Mouse (Mus musculus): Measurements from ENCODE around the gene Ubb. TPM values are rescaled to one million over a fixed set of nuclear protein-coding genes. Genes with fewer than 3 reads are reported as not detected.
"Not testable (repeated sequence)": the region's sequence is repeated elsewhere in the genome, so short reads cannot be mapped to it uniquely, and the experiment has no call there.

Gene Ubb
- 3,062 and 3,133 TPM in 2 replicates for polyA plus RNA-seq (2014; fragmentation: Nextera tagmentation; extraction: Ambion mirVana)

DNA sequence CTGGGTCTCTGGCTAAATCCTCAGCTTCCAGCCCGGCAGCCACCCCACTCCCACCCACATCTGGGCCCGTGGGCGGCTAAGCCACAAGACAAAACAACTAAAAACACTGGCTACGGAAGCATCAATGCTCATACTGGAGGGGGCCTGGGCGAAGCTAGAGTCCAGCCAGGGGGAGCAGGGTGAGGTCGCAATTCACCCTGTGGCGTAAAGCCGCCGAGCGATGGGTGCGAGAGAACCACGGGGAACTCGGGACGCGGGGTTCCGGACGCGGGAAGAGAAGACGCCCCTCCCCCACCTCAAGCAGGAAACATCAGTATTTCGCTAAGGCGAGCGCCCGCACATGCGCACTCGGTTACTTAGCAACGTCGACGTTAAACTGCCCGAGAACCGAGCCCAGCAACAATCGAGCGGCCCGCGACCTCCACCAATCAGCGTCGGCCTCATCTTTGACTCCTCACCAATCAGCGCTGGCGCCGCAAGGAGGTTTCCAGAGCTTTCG lies at the start of gene Ubb:
Ubb (plus strand) TSS at position 445 of the 499 bp plus-strand sequence.
- ATAC-seq (ENCODE audit: insufficient number of reproducible peaks, insufficient read depth, low FRiP score, low read depth), result peak; percentile 96
- Histone ChIP-seq H3K4me1 (ENCODE audit: control insufficient read depth, insufficient read depth, low read length) (peaks cover 19% of the 10 kb centered on the region; the same call in 1 of the 2 replicates), H3K36me3 (ENCODE audit: control insufficient read depth, insufficient read depth, low read length) (peaks cover 17% of the 10 kb centered on the region; the same call in 1 of the 2 replicates), H3K9ac (replicated peaks; ENCODE audit: low read depth, low read length) (peak within 1 kb of the TSS; percentile 93), H3K4me3 (ENCODE audit: low read depth, low read length) (peak within 1 kb of the TSS; percentile 84), H3K27me3 (ENCODE audit: control insufficient read depth, insufficient read depth, low read length) (no peaks in the 10 kb centered on the region), H3K4me2 (replicated peaks; ENCODE audit: low read depth, low read length) (peak within 1 kb of the TSS; percentile 90), H3K27ac (ENCODE audit: low read length) (peak within 1 kb of the TSS; percentile 99), H3K9me3 (ENCODE audit: control insufficient read depth, low read depth, low read length) (no peaks in the 10 kb centered on the region)
- WGBS, result under 1% methylated on average over 40 of the region's 40 CpGs

DNA sequence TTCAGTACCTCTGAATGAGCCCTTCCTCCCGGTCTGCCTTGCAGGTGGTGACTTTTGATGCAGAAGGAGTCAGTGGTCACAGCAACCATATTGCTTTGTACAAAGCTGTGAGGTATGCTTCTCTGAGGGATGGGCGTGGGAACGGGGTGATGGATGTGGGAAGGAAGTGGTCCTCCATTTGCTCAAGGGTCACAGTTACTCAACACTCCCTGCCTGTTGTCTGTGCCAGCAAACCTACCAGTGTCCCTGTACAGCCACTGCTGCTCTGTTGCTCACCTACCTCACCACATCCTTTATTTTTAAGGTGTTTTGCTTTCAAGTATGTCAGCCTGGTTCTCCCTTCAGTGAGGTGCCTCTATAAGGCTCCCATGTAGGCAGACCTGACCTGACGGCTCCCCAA lies 43.3 kb upstream of the Ubb start:
- WGBS, result 82% methylated on average over 4 of the region's 4 CpGs
- H3K9ac ChIP-seq (replicated peaks; ENCODE audit: low read depth, low read length), result no peak overlapping the region
- H3K9me3 ChIP-seq (ENCODE audit: control insufficient read depth, low read depth, low read length), result no peaks in the 10 kb centered on the region
- no peak overlapping the region for H3K4me2 ChIP-seq (replicated peaks; ENCODE audit: low read depth, low read length)
- no peaks in the 10 kb centered on the region for H3K36me3 ChIP-seq (ENCODE audit: control insufficient read depth, insufficient read depth, low read length)
- H3K27ac ChIP-seq (ENCODE audit: low read length), result no peak overlapping the region
- no peaks in the 10 kb centered on the region for H3K4me1 ChIP-seq (ENCODE audit: control insufficient read depth, insufficient read depth, low read length)
- no peak overlapping the region for H3K4me3 ChIP-seq (ENCODE audit: low read depth, low read length)
- H3K27me3 ChIP-seq (ENCODE audit: control insufficient read depth, insufficient read depth, low read length), result no peaks in the 10 kb centered on the region
- no peak for ATAC-seq (ENCODE audit: insufficient number of reproducible peaks, insufficient read depth, low FRiP score, low read depth)

DNA sequence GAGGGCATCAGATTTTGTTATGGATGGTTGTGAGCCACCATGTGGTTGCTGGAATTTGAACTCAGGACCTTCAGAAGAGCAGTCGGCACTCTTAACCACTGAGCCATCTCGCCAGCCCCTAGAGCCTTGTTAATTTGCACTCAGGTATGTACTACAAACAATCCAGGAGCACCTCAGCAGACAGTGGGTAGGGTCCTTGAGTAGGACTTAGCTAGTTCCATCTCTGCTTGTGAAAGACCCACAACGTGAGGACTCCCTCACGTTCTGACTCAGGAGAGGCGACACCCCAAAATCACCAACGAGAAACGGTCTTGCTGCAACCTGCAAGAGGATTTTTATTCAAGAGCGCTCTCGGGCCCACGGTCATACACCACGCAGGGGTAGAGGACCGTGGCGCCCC lies 42.6 kb upstream of the Ubb start:
- not testable (repeated sequence) for H3K9ac ChIP-seq (replicated peaks; ENCODE audit: low read depth, low read length); H3K4me2 ChIP-seq (replicated peaks; ENCODE audit: low read depth, low read length); H3K4me1 ChIP-seq (ENCODE audit: control insufficient read depth, insufficient read depth, low read length); ATAC-seq (ENCODE audit: insufficient number of reproducible peaks, insufficient read depth, low FRiP score, low read depth); H3K9me3 ChIP-seq (ENCODE audit: control insufficient read depth, low read depth, low read length); H3K4me3 ChIP-seq (ENCODE audit: low read depth, low read length); H3K27ac ChIP-seq (ENCODE audit: low read length); H3K36me3 ChIP-seq (ENCODE audit: control insufficient read depth, insufficient read depth, low read length); H3K27me3 ChIP-seq (ENCODE audit: control insufficient read depth, insufficient read depth, low read length)
- WGBS, result 95% methylated on average over 13 of the region's 13 CpGs

DNA sequence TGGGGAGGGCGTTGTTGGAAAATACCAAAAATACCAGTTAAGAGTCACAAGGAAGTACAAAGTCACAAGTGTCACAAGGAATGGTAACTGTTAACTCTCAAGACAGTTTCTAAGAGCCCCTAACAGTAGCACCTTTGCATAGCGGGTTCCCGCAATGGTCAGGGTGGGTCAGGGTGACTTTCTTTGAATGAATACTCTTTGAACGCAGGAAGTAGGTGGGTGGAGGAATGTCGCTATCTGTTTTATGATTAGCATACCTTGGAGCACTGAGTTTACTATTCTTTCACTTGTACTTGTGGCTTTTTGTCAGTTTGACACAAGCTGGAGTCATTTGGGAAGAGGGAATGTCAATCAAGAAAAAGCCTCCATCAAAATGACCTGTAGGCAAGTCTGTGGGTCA lies 42.2 kb upstream of the Ubb start:
- H3K4me3 ChIP-seq (ENCODE audit: low read depth, low read length); H3K27me3 ChIP-seq (ENCODE audit: control insufficient read depth, insufficient read depth, low read length); ATAC-seq (ENCODE audit: insufficient number of reproducible peaks, insufficient read depth, low FRiP score, low read depth); H3K9ac ChIP-seq (replicated peaks; ENCODE audit: low read depth, low read length); H3K27ac ChIP-seq (ENCODE audit: low read length); H3K36me3 ChIP-seq (ENCODE audit: control insufficient read depth, insufficient read depth, low read length); H3K4me2 ChIP-seq (replicated peaks; ENCODE audit: low read depth, low read length); H3K9me3 ChIP-seq (ENCODE audit: control insufficient read depth, low read depth, low read length); H3K4me1 ChIP-seq (ENCODE audit: control insufficient read depth, insufficient read depth, low read length): not testable (repeated sequence)
- 91% methylated on average over 5 of the region's 5 CpGs for WGBS

DNA sequence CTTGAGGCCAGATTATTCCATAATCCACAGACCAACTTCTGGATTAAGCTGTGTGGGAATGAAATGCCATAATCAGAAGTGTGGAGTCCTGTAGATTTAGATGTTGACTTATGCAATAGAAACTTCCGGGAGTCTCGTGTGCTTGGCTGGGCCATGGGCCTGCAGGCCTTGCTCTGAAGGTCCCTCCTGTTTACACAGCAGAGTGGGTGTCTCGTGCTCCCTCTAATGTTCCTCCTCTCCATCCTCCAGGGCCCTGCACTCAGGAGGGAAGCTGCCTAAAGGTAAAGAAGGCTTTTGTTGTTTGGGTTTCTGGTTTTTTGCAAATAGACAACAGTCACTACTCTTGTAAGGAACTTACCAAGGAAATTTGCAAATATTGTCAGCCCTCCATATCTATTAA lies 41.4 kb upstream of the Ubb start:
- no peaks in the 10 kb centered on the region for H3K9me3 ChIP-seq (ENCODE audit: control insufficient read depth, low read depth, low read length)
- no peak overlapping the region for H3K9ac ChIP-seq (replicated peaks; ENCODE audit: low read depth, low read length)
- ATAC-seq (ENCODE audit: insufficient number of reproducible peaks, insufficient read depth, low FRiP score, low read depth), result no peak
- H3K4me1 ChIP-seq (ENCODE audit: control insufficient read depth, insufficient read depth, low read length), result no peaks in the 10 kb centered on the region
- no peak overlapping the region for H3K4me2 ChIP-seq (replicated peaks; ENCODE audit: low read depth, low read length)
- WGBS, result 48% methylated on average over 3 of the region's 3 CpGs
- H3K4me3 ChIP-seq (ENCODE audit: low read depth, low read length), result no peak overlapping the region
- H3K36me3 ChIP-seq (ENCODE audit: control insufficient read depth, insufficient read depth, low read length), result no peaks in the 10 kb centered on the region
- H3K27ac ChIP-seq (ENCODE audit: low read length), result no peak overlapping the region
- no peaks in the 10 kb centered on the region for H3K27me3 ChIP-seq (ENCODE audit: control insufficient read depth, insufficient read depth, low read length)

DNA sequence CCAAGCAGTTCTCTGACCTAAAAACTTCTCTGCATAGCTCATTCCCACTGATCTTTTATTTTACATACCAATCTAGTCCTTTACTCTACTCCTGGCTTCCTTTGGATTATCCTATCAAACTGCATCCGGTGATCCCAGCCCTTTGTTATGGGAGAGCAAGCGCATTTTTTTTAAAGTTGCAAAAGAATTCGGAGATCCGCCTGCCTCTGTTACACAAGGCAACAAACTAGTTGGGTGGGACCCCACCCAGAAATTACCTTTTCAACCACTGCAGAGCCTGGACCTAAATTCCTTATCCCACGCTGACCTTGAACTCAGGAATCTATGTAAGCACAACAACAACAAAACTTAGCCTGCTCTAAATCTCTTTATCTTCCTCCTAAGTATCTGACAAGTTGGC lies 40.0 kb upstream of the Ubb start:
- Histone ChIP-seq H3K4me3 (ENCODE audit: low read depth, low read length) (no peak overlapping the region), H3K9me3 (ENCODE audit: control insufficient read depth, low read depth, low read length) (no peaks in the 10 kb centered on the region), H3K4me1 (ENCODE audit: control insufficient read depth, insufficient read depth, low read length) (no peaks in the 10 kb centered on the region), H3K36me3 (ENCODE audit: control insufficient read depth, insufficient read depth, low read length) (no peaks in the 10 kb centered on the region), H3K9ac (replicated peaks; ENCODE audit: low read depth, low read length) (no peak overlapping the region), H3K27me3 (ENCODE audit: control insufficient read depth, insufficient read depth, low read length) (no peaks in the 10 kb centered on the region), H3K27ac (ENCODE audit: low read length) (no peak overlapping the region), H3K4me2 (replicated peaks; ENCODE audit: low read depth, low read length) (no peak overlapping the region)
- WGBS, result 86% methylated on average over 5 of the region's 5 CpGs
- ATAC-seq (ENCODE audit: insufficient number of reproducible peaks, insufficient read depth, low FRiP score, low read depth), result no peak

DNA sequence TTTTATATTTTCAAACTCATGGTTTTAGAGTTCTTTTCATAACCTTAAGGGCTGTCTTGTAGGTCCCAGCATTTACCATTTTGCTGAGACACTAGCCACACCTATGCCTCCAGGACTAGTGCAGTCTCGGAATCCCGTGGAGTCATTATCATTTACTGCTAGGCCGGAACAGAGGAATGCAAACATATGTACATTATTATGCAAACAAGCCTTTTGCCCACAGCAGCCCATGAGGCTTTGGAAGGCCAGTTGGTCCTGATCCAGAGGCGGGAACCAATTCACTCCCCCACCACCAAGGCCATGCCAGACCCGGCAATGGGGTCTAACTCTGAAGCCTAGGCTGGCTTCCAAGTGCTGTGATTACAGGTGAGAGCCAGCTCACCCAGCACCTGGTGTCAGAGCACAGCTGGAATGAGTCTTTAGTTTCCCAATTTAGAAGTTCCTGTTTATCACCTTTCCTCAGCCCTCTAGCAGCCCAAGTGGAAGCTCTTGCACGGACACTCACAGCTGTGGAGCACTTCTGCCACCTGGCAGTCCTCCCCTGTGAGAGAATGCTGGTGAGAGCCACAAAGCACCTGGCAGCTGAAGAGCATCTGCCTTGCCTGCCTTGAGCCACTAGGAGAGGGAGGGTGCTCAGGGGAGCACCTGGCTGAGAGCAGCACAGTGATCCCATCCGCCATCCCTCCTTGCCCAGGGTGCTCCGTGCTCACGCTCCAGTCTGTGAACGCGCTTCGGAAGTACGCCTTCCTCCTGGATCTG lies 39.3 kb upstream of the Ubb start:
- WGBS, result 80% methylated on average over 13 of the region's 13 CpGs
- H3K9ac ChIP-seq (replicated peaks; ENCODE audit: low read depth, low read length), result no peak overlapping the region
- no peaks in the 10 kb centered on the region for H3K36me3 ChIP-seq (ENCODE audit: control insufficient read depth, insufficient read depth, low read length)
- no peak overlapping the region for H3K4me3 ChIP-seq (ENCODE audit: low read depth, low read length)
- H3K4me1 ChIP-seq (ENCODE audit: control insufficient read depth, insufficient read depth, low read length), result no peaks in the 10 kb centered on the region
- ATAC-seq (ENCODE audit: insufficient number of reproducible peaks, insufficient read depth, low FRiP score, low read depth), result no peak
- no peaks in the 10 kb centered on the region for H3K27me3 ChIP-seq (ENCODE audit: control insufficient read depth, insufficient read depth, low read length)
- no peak overlapping the region for H3K4me2 ChIP-seq (replicated peaks; ENCODE audit: low read depth, low read length)
- H3K9me3 ChIP-seq (ENCODE audit: control insufficient read depth, low read depth, low read length), result no peaks in the 10 kb centered on the region
- no peak overlapping the region for H3K27ac ChIP-seq (ENCODE audit: low read length)

DNA sequence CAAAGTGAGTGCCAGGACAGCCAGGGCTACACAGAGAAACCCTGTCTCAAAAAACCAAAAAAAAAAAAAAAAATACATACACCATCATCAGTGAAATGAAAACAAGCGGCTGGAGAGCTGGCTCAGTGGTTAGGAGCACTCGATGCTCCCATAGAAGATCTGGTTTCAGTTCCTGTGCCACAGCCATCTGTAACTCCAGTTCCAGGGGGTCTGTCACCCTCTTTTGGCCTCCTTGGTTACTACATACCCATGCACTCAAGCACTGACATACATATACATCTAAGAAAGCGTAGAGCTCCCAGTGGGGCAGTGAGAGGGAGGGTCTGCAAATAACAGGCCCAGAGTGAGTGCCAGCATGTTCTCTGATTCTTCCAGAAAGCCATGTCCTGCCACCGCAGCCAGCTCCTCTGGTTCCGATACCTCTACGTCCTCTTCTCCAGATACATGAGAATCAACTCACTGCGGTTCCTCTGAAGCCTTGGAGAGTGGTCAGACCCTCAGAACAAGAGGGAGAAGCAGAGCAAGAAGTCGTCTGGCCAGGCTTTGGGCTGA lies 38.4 kb upstream of the Ubb start:
- Histone ChIP-seq H3K4me1 (ENCODE audit: control insufficient read depth, insufficient read depth, low read length) (no peaks in the 10 kb centered on the region), H3K4me2 (replicated peaks; ENCODE audit: low read depth, low read length) (no peak overlapping the region), H3K27me3 (ENCODE audit: control insufficient read depth, insufficient read depth, low read length) (no peaks in the 10 kb centered on the region), H3K9ac (replicated peaks; ENCODE audit: low read depth, low read length) (no peak overlapping the region), H3K9me3 (ENCODE audit: control insufficient read depth, low read depth, low read length) (no peaks in the 10 kb centered on the region), H3K36me3 (ENCODE audit: control insufficient read depth, insufficient read depth, low read length) (no peaks in the 10 kb centered on the region), H3K4me3 (ENCODE audit: low read depth, low read length) (no peak overlapping the region), H3K27ac (ENCODE audit: low read length) (no peak overlapping the region)
- WGBS, result 86% methylated on average over 8 of the region's 8 CpGs
- no peak for ATAC-seq (ENCODE audit: insufficient number of reproducible peaks, insufficient read depth, low FRiP score, low read depth)
